ENCODE assay signal across 13 mouse cellular contexts in genomic region chr16:44534122-44534521, GRCm38 (mm10). TPM values are rescaled to one million over a fixed set of nuclear protein-coding genes. Genes with fewer than 3 reads are reported as not detected.
DNase-seq lines count a peak whose midpoint lies in the region; ATAC-seq and TF ChIP-seq lines count a peak whose summit lies in the region.
"Had no signal": no experiment of that assay in that cellular context is flagged by ENCODE, and none has a peak within 500 bp of the region (broad histone marks: within the 10 kb centered on the region; RNA-seq: fewer than 3 reads in every experiment).

No protein-coding gene starts in this region.

- H3K4me2 ChIP-seq in lung, embryonic 14.5 days = 0 out of 2 replicates have a peak overlapping the region, but pooled peaks have one; percentile 7
- peak overlapping the region; percentile 39; the same call in 1 of the 2 replicates for H3K4me2 ChIP-seq in forebrain, embryonic 14.5 days (ENCODE audit: low read length)
- no peak overlapping the region for H3K4me2 ChIP-seq in neural tube, embryonic 13.5 days
- H3K4me2 ChIP-seq: heart, embryonic 13.5 days; intestine, embryonic 15.5 days; limb, embryonic 15.5 days had no signal

- no peak overlapping the region for H3K4me3 ChIP-seq in lung, embryonic 14.5 days (ENCODE audit: low read depth, low read length)
- no peak overlapping the region for H3K4me3 ChIP-seq in forebrain, embryonic 14.5 days (ENCODE audit: low read depth, low read length)
- no peak overlapping the region for H3K4me3 ChIP-seq in neural tube, embryonic 13.5 days
- H3K4me3 ChIP-seq: heart, embryonic 13.5 days; intestine, embryonic 15.5 days; limb, embryonic 15.5 days had no signal

- peak; percentile 66 for DNase-seq in embryo, embryonic 10.5 days (ENCODE audit: low spot score)
- DNase-seq in embryo, embryonic 9.5 days (ENCODE audit: extremely low spot score) = no peak
- no peak for DNase-seq in lung, embryonic 14.5 days
- no peak for DNase-seq in lung, postnatal 10 days
- no peak for DNase-seq in forebrain, embryonic 14.5 days (ENCODE audit: low spot score)
- no peak for DNase-seq in kidney, adult 18-20 months
- DNase-seq: adrenal gland, adult 2 months; heart, postnatal 36 days; thymus, postnatal 4 days had no signal

- WGBS in lung, embryonic 14.5 days = 21% methylated on average over 7 of the region's 7 CpGs
- 56% methylated on average over 7 of the region's 7 CpGs for WGBS in forebrain, embryonic 14.5 days
- 18% methylated on average over 7 of the region's 7 CpGs for WGBS in neural tube, embryonic 13.5 days

- H3K27ac ChIP-seq in lung, embryonic 14.5 days (ENCODE audit: low read depth) = 0 out of 2 replicates have a peak overlapping the region, but pooled peaks have one; percentile 18
- H3K27ac ChIP-seq in forebrain, embryonic 14.5 days (ENCODE audit: low read depth, low read length) = peak overlapping the region; percentile 68; the same call in 1 of the 2 replicates
- peak overlapping the region; percentile 54; the same call in 1 of the 2 replicates for H3K27ac ChIP-seq in neural tube, embryonic 13.5 days (replicated peaks)
- H3K27ac ChIP-seq: heart, embryonic 13.5 days; intestine, embryonic 15.5 days had no signal

- H3K36me3 ChIP-seq in lung, embryonic 14.5 days (ENCODE audit: insufficient read depth) = peaks cover 4% of the 10 kb centered on the region; the same call in 1 of the 2 replicates
- 0 out of 2 replicates have a peak, but pooled peaks cover 2% of the 10 kb centered on the region for H3K36me3 ChIP-seq in forebrain, embryonic 14.5 days (ENCODE audit: control insufficient read depth, insufficient read depth, low read length)
- no peaks in the 10 kb centered on the region for H3K36me3 ChIP-seq in neural tube, embryonic 13.5 days
- H3K36me3 ChIP-seq: intestine, embryonic 15.5 days had no signal

- no peaks in the 10 kb centered on the region for H3K9me3 ChIP-seq in lung, embryonic 14.5 days (ENCODE audit: low read depth, low read length)
- no peaks in the 10 kb centered on the region for H3K9me3 ChIP-seq in forebrain, embryonic 14.5 days (replicated peaks; ENCODE audit: control insufficient read depth, low read length)
- H3K9me3 ChIP-seq in neural tube, embryonic 13.5 days = no peaks in the 10 kb centered on the region
- H3K9me3 ChIP-seq: heart, embryonic 13.5 days; intestine, embryonic 15.5 days; limb, embryonic 15.5 days had no signal

- H3K9ac ChIP-seq in lung, embryonic 14.5 days = no peak overlapping the region
- no peak overlapping the region for H3K9ac ChIP-seq in forebrain, embryonic 14.5 days (ENCODE audit: low read length)
- no peak overlapping the region for H3K9ac ChIP-seq in neural tube, embryonic 13.5 days
- H3K9ac ChIP-seq: heart, embryonic 13.5 days; intestine, embryonic 15.5 days; limb, embryonic 15.5 days had no signal

- H3K4me1 ChIP-seq in lung, embryonic 14.5 days (ENCODE audit: insufficient read depth) = peaks cover 46% of the 10 kb centered on the region
- peaks cover 64% of the 10 kb centered on the region for H3K4me1 ChIP-seq in forebrain, embryonic 14.5 days (ENCODE audit: control insufficient read depth, insufficient read depth, low read length)
- H3K4me1 ChIP-seq in neural tube, embryonic 13.5 days (replicated peaks) = peaks cover 91% of the 10 kb centered on the region

- no peak for ATAC-seq in lung, embryonic 14.5 days (ENCODE audit: insufficient read depth)
- ATAC-seq in forebrain, embryonic 14.5 days = no peak
- ATAC-seq in neural tube, embryonic 13.5 days (ENCODE audit: low read depth) = no peak
- ATAC-seq: intestine, embryonic 15.5 days had no signal

- no peaks in the 10 kb centered on the region for H3K27me3 ChIP-seq in lung, embryonic 14.5 days (ENCODE audit: insufficient read depth, low read length)
- H3K27me3 ChIP-seq in forebrain, embryonic 14.5 days (replicated peaks; ENCODE audit: control insufficient read depth, insufficient read depth, low read length) = no peaks in the 10 kb centered on the region
- H3K27me3 ChIP-seq in neural tube, embryonic 13.5 days = no peaks in the 10 kb centered on the region
- H3K27me3 ChIP-seq: heart, embryonic 13.5 days; intestine, embryonic 15.5 days; limb, embryonic 15.5 days had no signal

- TF ChIP-seq CTCF in lung, embryonic 14.5 days (IDR thresholded peaks at IDR 0.05; ENCODE audit: low read depth) = no peak

RNA-seq across cellular contexts. Expression of gene Boc, which starts 24.6 kb away (rescaled TPM):
- polyA plus RNA-seq in lung, embryonic 14.5 days (2014; fragmentation: Nextera tagmentation; extraction: Ambion mirVana) = 36.4 and 38.8 TPM in 2 replicates
- polyA plus RNA-seq in forebrain, embryonic 14.5 days (2014; fragmentation: Nextera tagmentation; extraction: Ambion mirVana) = 11.5 and 13.3 TPM in 2 replicates
- polyA plus RNA-seq in neural tube, embryonic 13.5 days (2015; fragmentation: Nextera tagmentation; extraction: Ambion mirVana) = 11.5 and 14.4 TPM in 2 replicates

Comparison
In these comparisons a context has a peak if more than half of its experiments do, and no peak if none do; other contexts are left out.
1. H3K27ac ChIP-seq: peak in every context shown above with its lines; median percentile 68 in forebrain, embryonic 14.5 days; 54 in neural tube, embryonic 13.5 days; 18 in lung, embryonic 14.5 days.